Mouse (Mus musculus): ENCODE data around the gene Kpna4. TPM values are rescaled to one million over a fixed set of nuclear protein-coding genes. Genes with fewer than 3 reads are reported as not detected.

The Kpna4 gene
- polyA plus RNA-seq, 1 experiment from 2014 or later: 27.0 TPM

GRCm38 (mm10) chr3:69055871-69056270 is 71.0 kb downstream of the Kpna4 start:
- Histone ChIP-seq H3K9me3 (ENCODE audit: control insufficient read depth, low read length) (no peaks in the 10 kb centered on the region), H3K27me3 (replicated peaks; ENCODE audit: control insufficient read depth, insufficient read depth, low read length) (no peaks in the 10 kb centered on the region), H3K36me3 (ENCODE audit: control insufficient read depth, insufficient read depth, low read length) (no peaks in the 10 kb centered on the region), H3K27ac (ENCODE audit: low read depth, low read length) (no peak overlapping the region), H3K4me2 (ENCODE audit: low read length) (no peak overlapping the region), H3K9ac (ENCODE audit: low read depth, low read length) (no peak overlapping the region), H3K4me3 (ENCODE audit: low read length) (no peak overlapping the region), H3K4me1 (ENCODE audit: control insufficient read depth, insufficient read depth, low read depth, low read length) (no peaks in the 10 kb centered on the region)
- 91% methylated on average over 3 of the region's 3 CpGs for WGBS
- no peak for ATAC-seq

GRCm38 (mm10) chr3:69054760-69055432 is 72.0 kb downstream of the Kpna4 start:
- H3K4me1 ChIP-seq (ENCODE audit: control insufficient read depth, insufficient read depth, low read depth, low read length): no peaks in the 10 kb centered on the region
- no peak for ATAC-seq
- H3K4me3 ChIP-seq (ENCODE audit: low read length): no peak overlapping the region
- H3K9me3 ChIP-seq (ENCODE audit: control insufficient read depth, low read length): no peaks in the 10 kb centered on the region
- no peaks in the 10 kb centered on the region for H3K36me3 ChIP-seq (ENCODE audit: control insufficient read depth, insufficient read depth, low read length)
- no peak overlapping the region for H3K27ac ChIP-seq (ENCODE audit: low read depth, low read length)
- WGBS: 82% methylated on average over 7 of the region's 7 CpGs
- no peaks in the 10 kb centered on the region for H3K27me3 ChIP-seq (replicated peaks; ENCODE audit: control insufficient read depth, insufficient read depth, low read length)
- no peak overlapping the region for H3K4me2 ChIP-seq (ENCODE audit: low read length)
- no peak overlapping the region for H3K9ac ChIP-seq (ENCODE audit: low read depth, low read length)

GRCm38 (mm10) chr3:69051894-69052293 is 75.0 kb downstream of the Kpna4 start:
- no peaks in the 10 kb centered on the region for H3K27me3 ChIP-seq (replicated peaks; ENCODE audit: control insufficient read depth, insufficient read depth, low read length)
- no peak overlapping the region for H3K27ac ChIP-seq (ENCODE audit: low read depth, low read length)
- H3K4me3 ChIP-seq (ENCODE audit: low read length): no peak overlapping the region
- no peaks in the 10 kb centered on the region for H3K4me1 ChIP-seq (ENCODE audit: control insufficient read depth, insufficient read depth, low read depth, low read length)
- ATAC-seq: no peak
- no peaks in the 10 kb centered on the region for H3K9me3 ChIP-seq (ENCODE audit: control insufficient read depth, low read length)
- no peak overlapping the region for H3K4me2 ChIP-seq (ENCODE audit: low read length)
- no peaks in the 10 kb centered on the region for H3K36me3 ChIP-seq (ENCODE audit: control insufficient read depth, insufficient read depth, low read length)
- no peak overlapping the region for H3K9ac ChIP-seq (ENCODE audit: low read depth, low read length)
- WGBS: 92% methylated on average over 11 of the region's 11 CpGs

- Histone ChIP-seq H3K36me3 (ENCODE audit: control insufficient read depth, insufficient read depth, low read length) (no peaks in the 10 kb centered on the region), H3K4me3 (ENCODE audit: low read length) (no peak overlapping the region), H3K9me3 (ENCODE audit: control insufficient read depth, low read length) (no peaks in the 10 kb centered on the region), H3K4me2 (ENCODE audit: low read length) (no peak overlapping the region), H3K9ac (ENCODE audit: low read depth, low read length) (no peak overlapping the region), H3K27ac (ENCODE audit: low read depth, low read length) (no peak overlapping the region), H3K27me3 (replicated peaks; ENCODE audit: control insufficient read depth, insufficient read depth, low read length) (no peaks in the 10 kb centered on the region), H3K4me1 (ENCODE audit: control insufficient read depth, insufficient read depth, low read depth, low read length) (peaks cover 4% of the 10 kb centered on the region)
- no peak for ATAC-seq
- 64% methylated on average over 6 of the region's 6 CpGs for whole genome bisulfite sequencing
Observed at GRCm38 (mm10) chr3:69049011-69049410, 77.9 kb downstream of the Kpna4 start.

- Histone ChIP-seq H3K27me3 (replicated peaks; ENCODE audit: control insufficient read depth, insufficient read depth, low read length) (no peaks in the 10 kb centered on the region), H3K4me1 (ENCODE audit: control insufficient read depth, insufficient read depth, low read depth, low read length) (peaks cover 11% of the 10 kb centered on the region), H3K4me3 (ENCODE audit: low read length) (no peak overlapping the region), H3K9me3 (ENCODE audit: control insufficient read depth, low read length) (no peaks in the 10 kb centered on the region), H3K27ac (ENCODE audit: low read depth, low read length) (no peak overlapping the region), H3K9ac (ENCODE audit: low read depth, low read length) (no peak overlapping the region), H3K4me2 (ENCODE audit: low read length) (no peak overlapping the region), H3K36me3 (ENCODE audit: control insufficient read depth, insufficient read depth, low read length) (no peaks in the 10 kb centered on the region)
- no peak for ATAC-seq
- WGBS: 82% methylated on average over 4 of the region's 4 CpGs
Observed at GRCm38 (mm10) chr3:69047684-69048083, 79.2 kb downstream of the Kpna4 start.

GRCm38 (mm10) chr3:69046509-69046908 is 80.4 kb downstream of the Kpna4 start:
- H3K27me3 ChIP-seq (replicated peaks; ENCODE audit: control insufficient read depth, insufficient read depth, low read length): no peaks in the 10 kb centered on the region
- no peaks in the 10 kb centered on the region for H3K9me3 ChIP-seq (ENCODE audit: control insufficient read depth, low read length)
- no peak overlapping the region for H3K9ac ChIP-seq (ENCODE audit: low read depth, low read length)
- peaks cover 11% of the 10 kb centered on the region for H3K4me1 ChIP-seq (ENCODE audit: control insufficient read depth, insufficient read depth, low read depth, low read length)
- H3K4me3 ChIP-seq (ENCODE audit: low read length): no peak overlapping the region
- 70% methylated on average over 4 of the region's 4 CpGs for WGBS
- ATAC-seq: no peak
- no peaks in the 10 kb centered on the region for H3K36me3 ChIP-seq (ENCODE audit: control insufficient read depth, insufficient read depth, low read length)
- H3K4me2 ChIP-seq (ENCODE audit: low read length): no peak overlapping the region
- no peak overlapping the region for H3K27ac ChIP-seq (ENCODE audit: low read depth, low read length)

- no peaks in the 10 kb centered on the region for H3K27me3 ChIP-seq (replicated peaks; ENCODE audit: control insufficient read depth, insufficient read depth, low read length)
- H3K27ac ChIP-seq (ENCODE audit: low read depth, low read length): no peak overlapping the region
- 17% methylated on average over 13 of the region's 13 CpGs for WGBS
- H3K9me3 ChIP-seq (ENCODE audit: control insufficient read depth, low read length): no peaks in the 10 kb centered on the region
- peaks cover 14% of the 10 kb centered on the region for H3K4me1 ChIP-seq (ENCODE audit: control insufficient read depth, insufficient read depth, low read depth, low read length)
- ATAC-seq: no peak
- H3K4me3 ChIP-seq (ENCODE audit: low read length): peak overlapping the region; percentile 91
- peak overlapping the region; percentile 80 for H3K4me2 ChIP-seq (ENCODE audit: low read length)
- H3K9ac ChIP-seq (ENCODE audit: low read depth, low read length): peak overlapping the region; percentile 10; the same call in 1 of the 2 replicates
- H3K36me3 ChIP-seq (ENCODE audit: control insufficient read depth, insufficient read depth, low read length): peaks cover 2% of the 10 kb centered on the region; the same call in 1 of the 2 replicates
Observed at GRCm38 (mm10) chr3:69045750-69046149, 81.2 kb downstream of the Kpna4 start.

GRCm38 (mm10) chr3:69045400-69045703 is 81.6 kb downstream of the Kpna4 start:
- ATAC-seq: peak; percentile 16; the same call in 1 of the 2 replicates
- Histone ChIP-seq H3K36me3 (ENCODE audit: control insufficient read depth, insufficient read depth, low read length) (peaks cover 2% of the 10 kb centered on the region; the same call in 1 of the 2 replicates), H3K9me3 (ENCODE audit: control insufficient read depth, low read length) (no peaks in the 10 kb centered on the region), H3K27ac (ENCODE audit: low read depth, low read length) (peak overlapping the region; percentile 89), H3K27me3 (replicated peaks; ENCODE audit: control insufficient read depth, insufficient read depth, low read length) (no peaks in the 10 kb centered on the region), H3K4me3 (ENCODE audit: low read length) (peak overlapping the region; percentile 91), H3K4me1 (ENCODE audit: control insufficient read depth, insufficient read depth, low read depth, low read length) (peaks cover 14% of the 10 kb centered on the region), H3K9ac (ENCODE audit: low read depth, low read length) (peak overlapping the region; percentile 89), H3K4me2 (ENCODE audit: low read length) (peak overlapping the region; percentile 80)
- WGBS: 4% methylated on average over 9 of the region's 9 CpGs

GRCm38 (mm10) chr3:69044645-69045399 is 82.1 kb downstream of the Kpna4 start, which contains the start of gene Trim59:
Gene Trim59, minus strand, starts transcription at chr3:69044755.
- H3K27me3 ChIP-seq (replicated peaks; ENCODE audit: control insufficient read depth, insufficient read depth, low read length): no peaks in the 10 kb centered on the region
- peak within 1 kb of the TSS; percentile 91 for H3K4me3 ChIP-seq (ENCODE audit: low read length)
- peak within 1 kb of the TSS; percentile 80 for H3K4me2 ChIP-seq (ENCODE audit: low read length)
- H3K4me1 ChIP-seq (ENCODE audit: control insufficient read depth, insufficient read depth, low read depth, low read length): peaks cover 14% of the 10 kb centered on the region
- no peaks in the 10 kb centered on the region for H3K9me3 ChIP-seq (ENCODE audit: control insufficient read depth, low read length)
- H3K36me3 ChIP-seq (ENCODE audit: control insufficient read depth, insufficient read depth, low read length): peaks cover 2% of the 10 kb centered on the region; the same call in 1 of the 2 replicates
- ATAC-seq: peak; percentile 97
- peak within 1 kb of the TSS; percentile 89 for H3K9ac ChIP-seq (ENCODE audit: low read depth, low read length)
- WGBS: under 1% methylated on average over 46 of the region's 80 CpGs
- H3K27ac ChIP-seq (ENCODE audit: low read depth, low read length): peak within 1 kb of the TSS; percentile 89
